Mouse (Mus musculus) intestine, postnatal 0 days (tissue): ENCODE data around the gene Slc30a9. TPM values are rescaled to one million over a fixed set of nuclear protein-coding genes. Genes with fewer than 3 reads are reported as not detected.

Experiments used
- ATAC-seq: fragments of 200-750 bp; cut with Nextera tagmentation; 2 replicates; pipeline ENCODE4 v1.8.0; 2017; ENCODE audit warnings: mild to moderate bottlenecking, moderate TSS enrichment, moderate library complexity
- H3K27ac ChIP-seq: fragments of 300-500 bp; sonication (generic); 2 replicates; pipeline ENCODE4 v1.5.1; 2014; ENCODE audit warnings: mild to moderate bottlenecking, low read depth, low read length, moderate library complexity
- H3K27me3 ChIP-seq: fragments of 300-500 bp; sonication (generic); replicated peaks from 2 replicates; pipeline ENCODE4 v1.6.1; 2014; ENCODE audit warnings: low read length, mixed read lengths; ENCODE audit not compliant: control insufficient read depth, insufficient read depth
- H3K36me3 ChIP-seq: fragments of 300-500 bp; sonication (generic); 2 replicates; pipeline ENCODE4 v1.6.1; 2014; ENCODE audit warnings: mild to moderate bottlenecking, moderate library complexity; ENCODE audit not compliant: control insufficient read depth, insufficient read depth
- H3K4me1 ChIP-seq: fragments of 300-500 bp; sonication (generic); replicated peaks from 2 replicates; pipeline ENCODE4 v1.6.1; 2014; ENCODE audit warnings: antibody characterized with exemption, low read length, mixed read lengths; ENCODE audit not compliant: control insufficient read depth, insufficient read depth
- H3K4me2 ChIP-seq: fragments of 300-500 bp; sonication (generic); replicated peaks from 2 replicates; pipeline ENCODE4 v1.6.1; 2014; ENCODE audit warnings: low read depth, mild to moderate bottlenecking, moderate library complexity
- H3K4me3 ChIP-seq: fragments of 300-500 bp; sonication (generic); 2 replicates; pipeline ENCODE4 v1.5.1; 2014; ENCODE audit warnings: low read depth, low read length
- H3K9ac ChIP-seq: fragments of 300-500 bp; sonication (generic); 2 replicates; pipeline ENCODE4 v1.6.1; 2014; ENCODE audit warnings: mild to moderate bottlenecking, low read depth, low read length
- H3K9me3 ChIP-seq: fragments of 300-500 bp; sonication (generic); 2 replicates; pipeline ENCODE4 v1.6.1; 2016; ENCODE audit warnings: mixed run types; ENCODE audit not compliant: control insufficient read depth
- CTCF ChIP-seq: sonication (generic); IDR thresholded peaks from 2 replicates; pipeline ENCODE4 v1.5.1; 2016; ENCODE audit warnings: low read depth, mild to moderate bottlenecking, control low read depth, antibody characterized with exemption, moderate library complexity
- WGBS: fragments of 180-500 bp; shearing (Covaris S2); extraction: QIAGEN DNeasy Blood & Tissue Kit; methylation state at CpG from one replicate; pipeline ENCODE4 v1.1.7; 2014; 5-methylcytosine and 5-hydroxymethylcytosine counted together
- polyA plus RNA-seq: library from polyadenylated mRNA; unstranded; fragments of >200 nt; fragmentation: Nextera tagmentation; extraction: Ambion mirVana; gene quantifications from 2 replicates; pipeline ENCODE4 v1.2.1, GENCODE M21; 2015

Slc30a9 gene
- polyA plus RNA-seq, 1 experiment from 2014 or later: 74.1 TPM

DNA sequence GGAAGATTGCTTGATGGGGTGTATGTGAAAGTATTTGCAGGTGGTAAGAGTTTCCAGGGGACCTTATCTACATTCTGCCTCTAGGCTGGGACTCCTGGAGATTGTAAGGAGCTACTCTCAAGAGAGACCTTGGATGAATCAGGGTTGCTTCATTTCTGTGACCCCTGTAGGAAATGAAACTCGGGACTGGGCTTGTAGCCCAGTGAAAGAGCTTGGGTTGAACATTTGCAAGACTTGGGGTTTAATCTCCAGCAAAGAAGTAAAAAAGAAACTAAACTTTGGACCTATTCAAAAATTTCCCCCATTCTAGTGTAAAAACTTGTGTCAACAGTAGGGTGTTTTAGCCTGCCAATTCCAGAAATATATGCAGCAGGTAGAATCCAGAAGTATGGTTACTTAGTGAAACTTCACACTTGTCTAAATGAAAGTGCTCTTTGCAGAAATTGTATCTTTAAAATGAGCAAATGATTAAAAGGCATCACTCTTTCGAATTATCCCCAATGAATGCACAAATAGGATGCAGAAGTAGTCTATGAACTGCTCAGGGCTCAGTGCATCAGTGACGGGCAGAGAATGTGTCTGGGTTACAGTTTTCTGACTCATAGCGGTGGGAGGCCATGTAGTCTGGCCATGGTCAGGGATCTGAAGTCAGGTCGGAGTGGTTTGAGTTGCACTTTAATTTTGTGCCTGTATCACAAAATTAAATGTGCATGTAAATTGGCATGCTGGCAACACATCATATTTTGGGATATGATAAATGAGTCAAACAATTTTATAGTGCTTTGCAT is 9.5 kb upstream of the Slc30a9 start:
- H3K4me1 ChIP-seq: 0 out of 2 replicates have a peak, but pooled peaks cover 2% of the 10 kb centered on the region
- no peak overlapping the region for H3K27ac ChIP-seq
- no peak overlapping the region for H3K4me3 ChIP-seq
- 85% methylated on average over 5 of the region's 5 CpGs for WGBS
- peaks cover 12% of the 10 kb centered on the region; the same call in 1 of the 2 replicates for H3K36me3 ChIP-seq
- no peak for ATAC-seq
- no peaks in the 10 kb centered on the region for H3K9me3 ChIP-seq
- H3K9ac ChIP-seq: no peak overlapping the region
- no peak for TF ChIP-seq CTCF
- no peaks in the 10 kb centered on the region for H3K27me3 ChIP-seq
- no peak overlapping the region for H3K4me2 ChIP-seq

DNA sequence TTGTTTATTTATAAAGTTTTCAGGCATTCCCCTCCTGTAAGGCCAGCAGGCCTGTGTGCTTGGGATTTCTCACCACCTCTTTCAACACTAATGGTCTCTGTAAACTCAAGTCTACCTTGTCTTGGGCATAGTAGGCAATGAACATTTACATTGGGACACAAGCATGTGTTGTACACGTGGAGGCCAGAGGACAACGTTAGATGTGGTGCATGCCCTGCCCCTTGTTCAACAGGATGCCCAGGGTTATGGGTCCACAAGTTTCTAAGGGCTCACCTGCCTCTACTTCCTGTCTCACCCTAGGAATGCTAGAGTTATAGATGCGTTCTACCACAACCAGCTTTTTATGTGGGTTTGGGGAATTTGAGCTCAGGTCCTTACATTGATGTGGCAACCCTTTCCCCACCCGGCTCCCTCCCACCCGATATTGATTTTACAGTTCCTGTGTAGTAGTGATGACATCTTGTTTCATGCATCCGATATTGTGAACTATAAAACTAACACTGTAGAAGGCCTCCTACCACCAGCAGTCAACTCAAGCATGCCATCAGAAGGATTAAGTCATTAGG is 6.8 kb upstream of the Slc30a9 start:
- Histone ChIP-seq H3K4me3 (no peak overlapping the region), H3K27ac (no peak overlapping the region), H3K27me3 (no peaks in the 10 kb centered on the region), H3K4me1 (0 out of 2 replicates have a peak, but pooled peaks cover 2% of the 10 kb centered on the region), H3K36me3 (peaks cover 4% of the 10 kb centered on the region; the same call in 1 of the 2 replicates), H3K9me3 (no peaks in the 10 kb centered on the region), H3K4me2 (no peak overlapping the region), H3K9ac (no peak overlapping the region)
- TF ChIP-seq CTCF: no peak
- no peak for ATAC-seq
- WGBS: 93% methylated on average over 6 of the region's 6 CpGs

GRCm38 (mm10) chr5:67300926-67301597 is 5.7 kb upstream of the Slc30a9 start:
- no peak overlapping the region for H3K27ac ChIP-seq
- H3K4me3 ChIP-seq: no peak overlapping the region
- no peak for TF ChIP-seq CTCF
- ATAC-seq: no peak
- H3K4me1 ChIP-seq: 0 out of 2 replicates have a peak, but pooled peaks cover 2% of the 10 kb centered on the region
- H3K9me3 ChIP-seq: no peaks in the 10 kb centered on the region
- 79% methylated on average over 8 of the region's 8 CpGs for WGBS
- H3K4me2 ChIP-seq: no peak overlapping the region
- 0 out of 2 replicates have a peak, but pooled peaks cover 4% of the 10 kb centered on the region for H3K36me3 ChIP-seq
- H3K27me3 ChIP-seq: no peaks in the 10 kb centered on the region
- H3K9ac ChIP-seq: no peak overlapping the region

DNA sequence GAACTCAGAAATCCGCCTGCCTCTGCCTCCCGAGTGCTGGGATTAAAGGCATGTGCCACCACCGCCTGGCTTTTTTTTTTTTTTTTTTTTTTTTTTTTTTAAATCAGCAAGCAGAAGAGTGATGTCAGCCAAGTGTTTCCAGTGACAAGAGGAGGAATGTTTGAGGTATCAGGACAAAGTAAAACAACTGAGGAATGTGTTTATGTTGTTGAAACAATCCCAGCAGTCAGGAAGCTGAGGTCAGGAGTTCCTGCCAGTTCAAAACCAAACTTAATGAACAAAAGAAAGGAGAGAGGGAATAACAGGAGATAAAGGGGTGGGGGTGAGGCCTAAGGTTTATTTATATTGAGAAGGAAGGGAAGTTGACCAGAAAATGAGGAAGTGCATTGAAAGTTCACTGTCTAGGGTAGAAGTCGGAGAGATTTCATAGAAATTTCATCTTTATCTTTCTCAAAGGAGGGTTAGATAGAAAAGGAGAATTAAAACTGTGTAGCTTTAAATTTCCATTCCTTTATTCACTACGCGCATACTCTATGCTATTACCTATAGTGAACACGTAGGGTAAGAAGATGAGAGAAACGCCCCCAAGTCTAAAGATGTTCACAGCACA is 4.9 kb upstream of the Slc30a9 start:
- ATAC-seq: no peak
- no peak overlapping the region for H3K9ac ChIP-seq
- no peak overlapping the region for H3K27ac ChIP-seq
- H3K27me3 ChIP-seq: no peaks in the 10 kb centered on the region
- no peak for TF ChIP-seq CTCF
- no peak overlapping the region for H3K4me3 ChIP-seq
- H3K4me1 ChIP-seq: 0 out of 2 replicates have a peak, but pooled peaks cover 2% of the 10 kb centered on the region
- no peaks in the 10 kb centered on the region for H3K9me3 ChIP-seq
- no peak overlapping the region for H3K4me2 ChIP-seq
- H3K36me3 ChIP-seq: no peaks in the 10 kb centered on the region
- WGBS: 75% methylated on average over 8 of the region's 8 CpGs

- H3K4me3 ChIP-seq: no peak overlapping the region
- H3K36me3 ChIP-seq: no peaks in the 10 kb centered on the region
- no peaks in the 10 kb centered on the region for H3K9me3 ChIP-seq
- no peaks in the 10 kb centered on the region for H3K27me3 ChIP-seq
- H3K4me2 ChIP-seq: no peak overlapping the region
- 47% methylated on average over 1 of the region's 1 CpGs for WGBS
- TF ChIP-seq CTCF: no peak
- H3K4me1 ChIP-seq: 0 out of 2 replicates have a peak, but pooled peaks cover 2% of the 10 kb centered on the region
- H3K9ac ChIP-seq: no peak overlapping the region
- no peak overlapping the region for H3K27ac ChIP-seq
- ATAC-seq: no peak
These were observed 2.9 kb upstream of the Slc30a9 start for GRCm38 (mm10) chr5:67303816-67304215.
